Mouse (Mus musculus) MEL (cell line): ENCODE measurements around the gene Maco1. TPM values are rescaled to one million over a fixed set of nuclear protein-coding genes. Genes with fewer than 3 reads are reported as not detected.

Experiments
- polyA plus RNA-seq, 2 experiments: library from polyadenylated mRNA; stranded (reverse) in 1 of 2; unstranded in 1 of 2; fragments of >175 nt in 1 of 2; fragments of >200 nt in 1 of 2; gene quantifications; 2 replicates each; pipeline versions ENCODE4 v1.2.1 to v1.2.4; 2012; ENCODE audit warnings: low replicate concordance in 2 of 2, low read depth in 1 of 2; ENCODE audit not compliant: insufficient read length in 2 of 2, insufficient read depth in 1 of 2, missing spikeins in 1 of 2
- total RNA-seq: library from RNA; depleted of rRNA; stranded (reverse); fragments of 300-350 nt; gene quantifications from 2 replicates; pipeline ENCODE4 v1.2.3, GENCODE M21; 2012; rRNA removed

Gene Maco1
- total and polyA plus RNA-seq, 3 experiments: 22.2 to 35.9 TPM; not detected in 1

Other genes with a start within 250 kb of the Maco1 start
- 1.6 and 1.9 TPM in 2 replicates for gene Man1c1, start 149.1 kb downstream of the Maco1 start, total RNA-seq
- gene Man1c1, start 149.1 kb downstream of the Maco1 start, polyA plus RNA-seq: 1 to 10 TPM in 1 of 2 experiments, not detected in 1; 5.2 TPM
- 16.6 and 24.8 TPM in 2 replicates for gene Ldlrap1, start 85.3 kb downstream of the Maco1 start, total RNA-seq
- 10 to 100 TPM in 1 of 2 experiments, not detected in 1; 23.7 TPM for gene Ldlrap1, start 85.3 kb downstream of the Maco1 start, polyA plus RNA-seq
- 64.8 and 176 TPM in 2 replicates for gene Rhd, start 11.2 kb upstream of the Maco1 start, total RNA-seq
- 10 to 100 TPM in 1 of 2 experiments, not detected in 1; 49.9 TPM for gene Rhd, start 11.2 kb upstream of the Maco1 start, polyA plus RNA-seq
- gene Tmem50a, start 61.7 kb upstream of the Maco1 start, total RNA-seq: 58.5 and 64.7 TPM in 2 replicates
- gene Tmem50a, start 61.7 kb upstream of the Maco1 start, polyA plus RNA-seq: 100 to 1,000 TPM in 1 of 2 experiments, not detected in 1; 115 TPM
- gene Rsrp1, start 70.2 kb upstream of the Maco1 start, total RNA-seq: 58.1 and 59.5 TPM in 2 replicates
- 100 to 1,000 TPM in 1 of 2 experiments, not detected in 1; 110 TPM for gene Rsrp1, start 70.2 kb upstream of the Maco1 start, polyA plus RNA-seq
- gene Syf2, start 77.6 kb upstream of the Maco1 start, total RNA-seq: 94.1 and 103 TPM in 2 replicates
- gene Syf2, start 77.6 kb upstream of the Maco1 start, polyA plus RNA-seq: 100 to 1,000 TPM in 1 of 2 experiments, 10 to 100 TPM in 1; 94.6 to 165 TPM